Mouse (Mus musculus): Measurements from ENCODE around the gene Tmc8.

DNA sequence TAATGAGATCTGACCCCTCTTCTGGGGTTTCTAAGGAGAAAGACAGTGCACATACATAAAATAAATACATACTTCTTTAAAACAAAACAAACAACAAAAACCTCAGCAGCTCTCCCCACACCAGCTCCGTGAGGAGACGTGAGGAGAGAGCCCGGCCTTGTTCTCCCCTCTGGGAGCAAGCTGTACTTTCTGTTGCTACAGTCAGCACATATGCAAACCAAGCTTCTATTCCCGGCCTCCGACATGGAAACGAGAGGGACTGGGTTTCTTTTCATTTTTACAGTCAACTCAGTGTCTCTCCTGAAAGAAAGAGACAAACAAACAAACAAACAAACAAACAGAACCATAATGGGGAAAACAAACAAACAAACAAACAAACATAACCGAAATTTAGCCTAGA is 18.2 kb downstream of the Tmc8 start:
- TF ChIP-seq CTCF (conservative IDR thresholded peaks at IDR 0.05; ENCODE audit: insufficient read depth, insufficient read length, low read depth, low read length) (no peak), POLR2A (IDR thresholded peaks at IDR 0.05; ENCODE audit: low read depth, low read length) (no peak)

Measured in kidney, adult 2 months (tissue).